Comparison of ENCODE assay signal across 9 mouse cellular contexts in genomic region chr5:142694627-142695340, GRCm38 (mm10). TPM values are rescaled to one million over a fixed set of nuclear protein-coding genes. Genes with fewer than 3 reads are reported as not detected.
DNase-seq lines count a peak whose midpoint lies in the region; ATAC-seq and TF ChIP-seq lines count a peak whose summit lies in the region.
"Had no signal": no experiment of that assay in that cellular context is flagged by ENCODE, and none has a peak within 500 bp of the region (broad histone marks: within the 10 kb centered on the region; RNA-seq: fewer than 3 reads in every experiment).

No protein-coding gene starts in this region.

- 13% methylated on average over 12 of the region's 12 CpGs for WGBS in embryonic facial prominence, embryonic 11.5 days
- 13% methylated on average over 12 of the region's 12 CpGs for WGBS in limb, embryonic 14.5 days

- H3K4me3 ChIP-seq in embryonic facial prominence, embryonic 11.5 days (ENCODE audit: low read depth, low read length): no peak overlapping the region
- no peak overlapping the region for H3K4me3 ChIP-seq in limb, embryonic 14.5 days (replicated peaks; ENCODE audit: low read length)

- ATAC-seq in embryonic facial prominence, embryonic 11.5 days (replicated peaks; ENCODE audit: insufficient number of reproducible peaks, low FRiP score, low TSS enrichment, low read depth): no peak
- ATAC-seq in limb, embryonic 14.5 days (ENCODE audit: low FRiP score, low read depth): no peak

- H3K4me2 ChIP-seq in embryonic facial prominence, embryonic 11.5 days (ENCODE audit: low read depth, low read length): no peak overlapping the region
- no peak overlapping the region for H3K4me2 ChIP-seq in limb, embryonic 14.5 days (replicated peaks; ENCODE audit: low read depth, low read length, severe bottlenecking)

- no peaks in the 10 kb centered on the region for H3K4me1 ChIP-seq in embryonic facial prominence, embryonic 11.5 days (ENCODE audit: control insufficient read depth, insufficient read depth, low read length)
- no peaks in the 10 kb centered on the region for H3K4me1 ChIP-seq in limb, embryonic 14.5 days (ENCODE audit: control insufficient read depth, insufficient read depth, low read length)

- no peaks in the 10 kb centered on the region for H3K27me3 ChIP-seq in embryonic facial prominence, embryonic 11.5 days (ENCODE audit: control insufficient read depth, insufficient read depth, low read length)
- H3K27me3 ChIP-seq in limb, embryonic 14.5 days (ENCODE audit: control insufficient read depth, insufficient read depth, low read length): no peaks in the 10 kb centered on the region

- H3K9ac ChIP-seq in embryonic facial prominence, embryonic 11.5 days (replicated peaks; ENCODE audit: low read length): no peak overlapping the region
- H3K9ac ChIP-seq in limb, embryonic 14.5 days (ENCODE audit: low read depth, low read length, severe bottlenecking): no peak overlapping the region

- no peaks in the 10 kb centered on the region for H3K9me3 ChIP-seq in embryonic facial prominence, embryonic 11.5 days (replicated peaks; ENCODE audit: control insufficient read depth, low read length)
- H3K9me3 ChIP-seq in limb, embryonic 14.5 days (ENCODE audit: control insufficient read depth, low read length): no peaks in the 10 kb centered on the region

- H3K27ac ChIP-seq in embryonic facial prominence, embryonic 11.5 days (replicated peaks; ENCODE audit: low read depth, low read length): no peak overlapping the region
- H3K27ac ChIP-seq in limb, embryonic 14.5 days (replicated peaks; ENCODE audit: low read depth, low read length): no peak overlapping the region
- H3K27ac ChIP-seq: macrophage had no signal

- peak; percentile 55 for DNase-seq in gastrocnemius, postnatal 10 days
- no peak for DNase-seq in gastrocnemius, adult 8-10 months (ENCODE audit: low spot score in 2 of 2)
- DNase-seq in thymus, postnatal 0 days (ENCODE audit: low spot score): peak; percentile 23
- DNase-seq in thymus, postnatal 36 days: no peak
- peak; percentile 82 for DNase-seq in embryonic facial prominence, embryonic 11.5 days (ENCODE audit: low spot score)
- DNase-seq in limb, embryonic 14.5 days (ENCODE audit: low spot score): peak; percentile 61
- DNase-seq in thymus, postnatal 25 days: peak; percentile 32
- no peak for DNase-seq in right cerebral cortex, postnatal 14 days

- TF ChIP-seq POLR2A in limb, embryonic 14.5 days (IDR thresholded peaks at IDR 0.05; ENCODE audit: borderline replicate concordance, extremely low read depth, insufficient read depth, insufficient read length): no peak

- no peaks in the 10 kb centered on the region for H3K36me3 ChIP-seq in embryonic facial prominence, embryonic 11.5 days (replicated peaks; ENCODE audit: control insufficient read depth, insufficient read depth, low read depth, low read length)
- H3K36me3 ChIP-seq in limb, embryonic 14.5 days (ENCODE audit: control insufficient read depth, insufficient read depth, low read length): no peaks in the 10 kb centered on the region

RNA-seq across cellular contexts. Expression of gene Slc29a4, which starts 2.5 kb away (rescaled TPM):
- total RNA-seq in gastrocnemius, postnatal 10 days (2021): under 1 TPM; 0.56 to 0.65 TPM
- under 1 TPM in 1 of 4 experiments, not detected in 3; 0.29 TPM for total RNA-seq in gastrocnemius, adult 8-10 months (2022)
- 0.44 and 0.59 TPM in 2 replicates for polyA plus RNA-seq in thymus, postnatal 0 days (2015; fragmentation: Nextera tagmentation; extraction: Ambion mirVana)
- 9.5 and 14.4 TPM in 2 replicates for polyA plus RNA-seq in embryonic facial prominence, embryonic 11.5 days (2014; fragmentation: Nextera tagmentation; extraction: Ambion mirVana)
- polyA plus RNA-seq in limb, embryonic 14.5 days (2012; rRNA removed): 8.0 and 11.6 TPM in 2 replicates
- 5.8 and 7.6 TPM in 2 replicates for polyA plus RNA-seq in limb, embryonic 14.5 days (2014; fragmentation: Nextera tagmentation; extraction: Ambion mirVana)
- polyA plus RNA-seq: macrophage had no signal

Comparison
In these comparisons a context has a peak if more than half of its experiments do, and no peak if none do; other contexts are left out.
1. DNase-seq: peak in gastrocnemius, postnatal 10 days (single experiment), thymus, postnatal 0 days (single experiment), embryonic facial prominence, embryonic 11.5 days (single experiment), limb, embryonic 14.5 days (single experiment) and thymus, postnatal 25 days (single experiment); none in gastrocnemius, adult 8-10 months (0 of 2), thymus, postnatal 36 days (0 of 2) and right cerebral cortex, postnatal 14 days (single experiment).